Mouse (Mus musculus): ENCODE data around the gene Tmem132a. TPM values are rescaled to one million over a fixed set of nuclear protein-coding genes. Genes with fewer than 3 reads are reported as not detected.

The Tmem132a gene
- polyA plus RNA-seq, 1 experiment from 2014 or later, result 2.1 TPM

DNA sequence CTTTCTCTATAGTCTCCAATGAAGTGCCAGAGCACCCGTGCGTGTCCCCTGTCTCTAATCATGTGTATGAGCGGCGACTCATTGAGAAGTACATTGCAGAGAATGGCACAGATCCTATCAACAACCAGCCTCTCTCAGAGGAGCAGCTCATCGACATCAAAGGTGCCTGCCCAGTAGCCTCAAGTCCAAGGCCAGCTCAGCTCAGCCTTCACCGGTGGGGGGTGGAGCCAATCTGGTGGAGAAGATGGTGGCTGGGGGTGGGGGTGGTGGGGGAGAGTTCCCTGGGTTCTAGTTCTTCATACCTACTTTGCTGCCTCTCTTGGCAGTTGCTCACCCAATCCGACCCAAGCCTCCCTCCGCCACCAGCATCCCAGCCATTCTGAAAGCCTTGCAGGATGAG is 27.8 kb upstream of the Tmem132a start:
- no peak overlapping the region for H3K4me3 ChIP-seq (ENCODE audit: low read depth, low read length)
- H3K36me3 ChIP-seq (replicated peaks; ENCODE audit: insufficient read depth, low read length), result peaks cover 40% of the 10 kb centered on the region
- no peak overlapping the region for H3K27ac ChIP-seq (ENCODE audit: low read depth)
- no peaks in the 10 kb centered on the region for H3K27me3 ChIP-seq (ENCODE audit: insufficient read depth, low read length)
- H3K4me1 ChIP-seq (ENCODE audit: insufficient read depth), result peaks cover 20% of the 10 kb centered on the region
- no peak overlapping the region for H3K4me2 ChIP-seq (ENCODE audit: low read depth, low read length)
- DNase-seq (no peak), ATAC-seq (no peak)
- H3K9me3 ChIP-seq (ENCODE audit: low read length), result no peaks in the 10 kb centered on the region
- no peak overlapping the region; the same call in 1 of the 2 replicates for H3K9ac ChIP-seq (replicated peaks)
- 70% methylated on average over 8 of the region's 8 CpGs for WGBS (ENCODE audit: insufficient replicate concordance)
- TF ChIP-seq CTCF (IDR thresholded peaks at IDR 0.05; ENCODE audit: low read depth) (no peak), EP300 (IDR thresholded peaks at IDR 0.05; ENCODE audit: low read depth) (no peak)

GRCm38 (mm10) chr19:10896849-10897248 is 27.1 kb upstream of the Tmem132a start:
- no peak overlapping the region for H3K27ac ChIP-seq (ENCODE audit: low read depth)
- TF ChIP-seq EP300 (IDR thresholded peaks at IDR 0.05; ENCODE audit: low read depth) (no peak), CTCF (IDR thresholded peaks at IDR 0.05; ENCODE audit: low read depth) (no peak)
- H3K9me3 ChIP-seq (ENCODE audit: low read length), result no peaks in the 10 kb centered on the region
- H3K4me3 ChIP-seq (ENCODE audit: low read depth, low read length), result peak overlapping the region; percentile 80
- H3K4me1 ChIP-seq (ENCODE audit: insufficient read depth), result peaks cover 20% of the 10 kb centered on the region
- H3K9ac ChIP-seq (replicated peaks), result peak overlapping the region; percentile 90
- DNase-seq (no peak), ATAC-seq (no peak)
- no peaks in the 10 kb centered on the region for H3K27me3 ChIP-seq (ENCODE audit: insufficient read depth, low read length)
- peaks cover 33% of the 10 kb centered on the region for H3K36me3 ChIP-seq (replicated peaks; ENCODE audit: insufficient read depth, low read length)
- H3K4me2 ChIP-seq (ENCODE audit: low read depth, low read length), result peak overlapping the region; percentile 99
- 59% methylated on average over 7 of the region's 7 CpGs for WGBS (ENCODE audit: insufficient replicate concordance)

- DNase-seq (no peak), ATAC-seq (peak; percentile 19)
- peak overlapping the region; percentile 99 for H3K4me2 ChIP-seq (ENCODE audit: low read depth, low read length)
- H3K4me3 ChIP-seq (ENCODE audit: low read depth, low read length), result peak overlapping the region; percentile 80
- peak overlapping the region; percentile 96 for H3K27ac ChIP-seq (ENCODE audit: low read depth)
- no peaks in the 10 kb centered on the region for H3K9me3 ChIP-seq (ENCODE audit: low read length)
- H3K36me3 ChIP-seq (replicated peaks; ENCODE audit: insufficient read depth, low read length), result peaks cover 25% of the 10 kb centered on the region
- TF ChIP-seq CTCF (IDR thresholded peaks at IDR 0.05; ENCODE audit: low read depth) (no peak), EP300 (IDR thresholded peaks at IDR 0.05; ENCODE audit: low read depth) (no peak)
- H3K27me3 ChIP-seq (ENCODE audit: insufficient read depth, low read length), result no peaks in the 10 kb centered on the region
- WGBS (ENCODE audit: insufficient replicate concordance), result 1% methylated on average over 16 of the region's 16 CpGs
- H3K9ac ChIP-seq (replicated peaks), result peak overlapping the region; percentile 90
- peaks cover 20% of the 10 kb centered on the region for H3K4me1 ChIP-seq (ENCODE audit: insufficient read depth)
Observed at GRCm38 (mm10) chr19:10895708-10896107, 26.0 kb upstream of the Tmem132a start.

DNA sequence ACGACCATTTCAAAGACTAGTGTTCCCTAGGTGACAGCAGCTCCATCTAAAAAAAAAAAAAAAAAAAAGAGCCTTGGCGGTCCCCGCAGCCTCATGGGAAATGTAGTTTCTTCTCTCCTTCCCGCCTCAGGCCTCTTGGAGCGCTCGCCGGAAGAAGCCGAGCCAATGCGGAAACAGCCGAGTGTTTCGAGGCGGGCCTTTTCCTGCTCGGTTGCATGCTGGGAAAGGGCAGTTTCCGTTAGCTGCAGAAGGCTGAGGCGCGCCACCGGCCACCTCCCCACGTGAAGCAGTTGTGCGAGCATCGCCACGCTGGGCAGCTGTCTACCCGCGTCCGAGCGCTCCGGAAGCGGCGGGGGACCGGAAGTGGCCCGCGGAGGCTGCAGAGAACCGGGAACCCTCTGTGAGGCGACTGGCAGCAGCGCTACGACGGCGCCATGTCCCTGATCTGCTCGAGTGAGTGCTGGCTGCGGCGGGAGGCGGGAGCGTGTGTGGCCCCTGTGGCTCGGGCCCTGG is 25.3 kb upstream of the Tmem132a start, which contains the start of gene Prpf19:
TSS of gene Prpf19 (plus strand) at position 216 of the 513 bp plus-strand sequence.
- peaks cover 20% of the 10 kb centered on the region for H3K4me1 ChIP-seq (ENCODE audit: insufficient read depth)
- peak; percentile 96 for ATAC-seq
- peak; percentile 96 for DNase-seq
- H3K4me2 ChIP-seq (ENCODE audit: low read depth, low read length), result peak within 1 kb of the TSS; percentile 99
- H3K9ac ChIP-seq (replicated peaks), result peak within 1 kb of the TSS; percentile 90
- H3K36me3 ChIP-seq (replicated peaks; ENCODE audit: insufficient read depth, low read length), result peaks cover 19% of the 10 kb centered on the region
- WGBS (ENCODE audit: insufficient replicate concordance), result under 1% methylated on average over 42 of the region's 43 CpGs
- H3K4me3 ChIP-seq (ENCODE audit: low read depth, low read length), result peak within 1 kb of the TSS; percentile 80
- peak within 1 kb of the TSS; percentile 96 for H3K27ac ChIP-seq (ENCODE audit: low read depth)
- no peak for TF ChIP-seq CTCF (IDR thresholded peaks at IDR 0.05; ENCODE audit: low read depth)
- peak; percentile 59 for TF ChIP-seq EP300 (IDR thresholded peaks at IDR 0.05; ENCODE audit: low read depth)
- H3K27me3 ChIP-seq (ENCODE audit: insufficient read depth, low read length), result no peaks in the 10 kb centered on the region
- no peaks in the 10 kb centered on the region for H3K9me3 ChIP-seq (ENCODE audit: low read length)

DNA sequence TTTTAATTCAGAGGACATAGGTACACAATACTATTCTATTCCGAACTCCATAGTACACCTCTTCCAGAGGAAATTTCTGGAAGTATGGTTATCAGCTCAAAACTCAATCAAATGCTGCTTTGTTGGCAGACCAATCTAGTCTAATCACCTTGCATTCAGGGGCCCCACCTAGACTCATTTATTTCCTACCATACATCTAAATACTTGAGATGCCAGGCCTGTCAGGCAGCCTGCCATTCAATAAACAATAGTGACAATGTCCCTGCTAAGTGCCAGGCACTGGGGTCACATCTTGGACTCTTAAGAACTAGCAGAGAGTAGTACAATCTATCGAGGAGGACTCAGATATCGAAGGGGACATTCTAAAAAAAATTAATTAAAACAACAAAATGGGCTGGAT is 22.5 kb upstream of the Tmem132a start:
- Histone ChIP-seq H3K36me3 (replicated peaks; ENCODE audit: insufficient read depth, low read length) (no peaks in the 10 kb centered on the region), H3K27ac (ENCODE audit: low read depth) (no peak overlapping the region), H3K27me3 (ENCODE audit: insufficient read depth, low read length) (no peaks in the 10 kb centered on the region), H3K4me2 (ENCODE audit: low read depth, low read length) (no peak overlapping the region), H3K4me3 (ENCODE audit: low read depth, low read length) (no peak overlapping the region), H3K4me1 (ENCODE audit: insufficient read depth) (peaks cover 17% of the 10 kb centered on the region), H3K9ac (replicated peaks) (no peak overlapping the region), H3K9me3 (ENCODE audit: low read length) (no peaks in the 10 kb centered on the region)
- ATAC-seq (no peak), DNase-seq (no peak)
- TF ChIP-seq CTCF (IDR thresholded peaks at IDR 0.05; ENCODE audit: low read depth) (no peak), EP300 (IDR thresholded peaks at IDR 0.05; ENCODE audit: low read depth) (no peak)
- 71% methylated on average over 3 of the region's 3 CpGs for WGBS (ENCODE audit: insufficient replicate concordance)

GRCm38 (mm10) chr19:10881426-10882154 is 11.8 kb upstream of the Tmem132a start, which contains the start of gene Tmem109:
Gene Tmem109 (minus strand): TSS chr19:10882001.
- Histone ChIP-seq H3K4me3 (ENCODE audit: low read depth, low read length) (peak within 1 kb of the TSS; percentile 54), H3K27me3 (ENCODE audit: insufficient read depth, low read length) (no peaks in the 10 kb centered on the region), H3K9ac (replicated peaks) (peak within 1 kb of the TSS; percentile 73), H3K27ac (ENCODE audit: low read depth) (peak within 1 kb of the TSS; percentile 82), H3K36me3 (replicated peaks; ENCODE audit: insufficient read depth, low read length) (no peaks in the 10 kb centered on the region), H3K4me2 (ENCODE audit: low read depth, low read length) (peak within 1 kb of the TSS; percentile 85), H3K9me3 (ENCODE audit: low read length) (no peaks in the 10 kb centered on the region; the same call in 1 of the 2 replicates), H3K4me1 (ENCODE audit: insufficient read depth) (peaks cover 20% of the 10 kb centered on the region)
- TF ChIP-seq EP300 (IDR thresholded peaks at IDR 0.05; ENCODE audit: low read depth) (peak; percentile 47; the same call in 1 of the 2 replicates), CTCF (IDR thresholded peaks at IDR 0.05; ENCODE audit: low read depth) (peak; percentile 46; the same call in 1 of the 2 replicates)
- WGBS (ENCODE audit: insufficient replicate concordance), result under 1% methylated on average over 49 of the region's 49 CpGs
- ATAC-seq (peak; percentile 92), DNase-seq (peak; percentile 91)

All from liver, postnatal 0 days (tissue).